Mouse (Mus musculus): ENCODE measurements around the gene Odf3.

The Odf3 gene

DNA sequence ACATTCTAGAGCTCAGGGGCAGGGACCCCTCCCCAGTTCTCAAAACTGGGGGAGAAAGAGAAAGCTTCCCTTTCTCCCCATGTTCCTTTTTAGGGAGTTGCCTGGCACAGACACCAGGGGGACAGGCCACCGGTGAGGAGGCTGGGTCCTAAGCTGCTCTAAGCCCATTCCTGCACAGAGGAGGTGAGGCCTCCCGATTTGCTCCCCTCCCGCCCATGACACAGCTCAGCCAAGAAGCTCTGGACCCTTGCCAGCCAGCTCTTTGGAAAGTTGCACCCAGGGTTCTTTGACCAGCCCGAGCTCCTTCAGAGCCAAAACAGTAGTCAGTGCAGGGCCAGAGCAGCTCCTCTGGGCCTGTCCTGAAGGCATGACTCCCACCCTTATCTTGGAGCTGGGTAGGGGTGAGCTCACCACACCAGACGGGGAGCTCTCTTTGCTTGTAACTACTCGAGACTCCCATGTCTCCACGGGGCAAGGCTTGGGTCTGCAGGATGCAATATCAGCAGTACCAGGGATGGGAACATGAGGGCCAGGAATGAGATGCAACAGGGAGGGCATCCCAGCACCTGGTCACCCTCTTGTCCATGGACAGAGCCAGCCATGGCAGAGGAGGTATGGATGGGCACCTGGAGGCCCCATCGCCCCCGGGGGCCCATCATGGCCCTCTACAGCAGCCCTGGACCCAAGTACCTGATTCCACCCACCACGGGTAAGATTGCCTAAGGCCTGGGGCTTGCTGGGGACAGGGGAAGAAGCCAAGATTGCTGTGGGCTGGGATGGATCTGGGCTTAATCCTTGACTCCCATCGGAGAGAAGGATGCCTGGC lies at the start of gene Odf3:
Gene Odf3 (plus strand): TSS at position 51 of the 826 bp plus-strand sequence.
- DNase-seq, result peak; percentile 63

DNA sequence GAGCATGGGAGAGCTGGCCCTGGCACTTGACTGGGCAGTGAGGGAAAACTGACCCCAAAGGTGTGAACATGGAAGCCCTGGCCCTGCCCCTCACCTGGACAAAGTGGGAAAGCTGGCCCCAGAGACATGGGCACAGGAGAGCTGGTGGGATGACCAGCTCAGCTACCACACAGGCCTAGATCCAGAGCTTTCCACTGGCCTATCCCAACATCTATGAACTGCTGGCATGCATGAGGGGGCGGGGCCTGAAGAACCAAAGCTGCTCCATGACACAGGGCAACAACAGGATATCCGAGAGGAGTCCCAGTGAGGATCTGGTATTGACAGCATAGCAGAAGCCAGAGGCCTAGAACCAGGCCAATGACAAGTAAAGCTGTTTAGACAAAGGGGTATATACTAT lies 49.4 kb upstream of the Odf3 start:
- no peak for DNase-seq

DNA sequence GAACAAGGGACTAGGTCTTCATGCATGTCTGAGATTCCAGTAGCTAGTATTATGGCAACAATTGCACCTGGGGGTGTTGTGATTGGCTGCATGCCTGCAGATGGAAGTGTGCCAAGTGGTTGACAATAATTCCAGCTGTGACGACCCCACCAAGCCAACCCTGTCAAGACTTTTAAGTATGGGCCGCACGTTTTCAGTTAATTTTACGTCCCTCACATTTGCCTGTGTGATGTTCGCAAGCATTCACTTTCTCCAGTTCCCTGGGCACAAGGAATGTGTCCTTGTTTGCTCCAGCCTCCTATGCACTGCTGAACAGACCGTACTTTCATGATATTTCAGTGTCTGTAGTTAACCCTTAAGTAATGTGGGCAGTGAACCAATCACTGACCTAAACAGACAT lies 45.0 kb upstream of the Odf3 start:
- DNase-seq, result peak; percentile 70

DNA sequence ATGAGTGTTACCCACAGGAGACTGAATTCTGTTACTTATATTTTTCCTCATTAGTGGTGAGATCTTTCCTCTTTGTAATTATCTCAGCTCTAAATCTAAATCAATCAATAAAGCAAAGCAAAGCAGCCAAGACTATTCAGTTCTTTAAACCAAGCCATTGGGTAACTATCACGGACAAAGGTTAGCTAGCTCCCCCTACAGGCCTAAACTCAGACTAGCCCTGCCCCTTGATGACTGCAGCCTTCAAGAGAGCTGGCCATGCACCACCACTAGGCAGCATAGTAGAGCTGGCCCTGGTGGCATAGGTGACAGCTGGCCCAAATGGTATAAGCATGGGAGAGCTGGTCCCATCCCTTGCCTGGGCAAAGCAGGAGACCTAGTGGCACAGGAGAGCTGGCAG lies 41.9 kb upstream of the Odf3 start:
- peak; percentile 70 for DNase-seq

DNA sequence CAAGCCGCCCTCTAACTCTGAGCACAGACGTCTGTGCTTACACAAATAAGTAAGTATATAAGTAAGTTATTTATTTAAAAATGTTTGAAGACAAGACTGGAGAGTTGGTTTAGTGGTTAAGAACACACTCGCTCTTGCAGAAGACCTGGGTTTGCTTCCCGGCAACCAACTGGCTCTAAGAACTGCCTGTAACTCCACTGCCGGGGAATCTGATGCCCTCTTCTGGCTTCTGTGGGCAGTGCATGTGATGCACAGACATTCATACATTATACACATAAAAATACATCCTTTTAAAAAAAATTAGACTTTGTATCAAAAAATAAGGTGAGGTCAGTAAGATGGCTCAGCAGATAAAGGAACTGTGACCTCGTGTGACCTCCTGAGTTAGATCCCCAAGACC lies 37.1 kb upstream of the Odf3 start:
- no peak for DNase-seq

DNA sequence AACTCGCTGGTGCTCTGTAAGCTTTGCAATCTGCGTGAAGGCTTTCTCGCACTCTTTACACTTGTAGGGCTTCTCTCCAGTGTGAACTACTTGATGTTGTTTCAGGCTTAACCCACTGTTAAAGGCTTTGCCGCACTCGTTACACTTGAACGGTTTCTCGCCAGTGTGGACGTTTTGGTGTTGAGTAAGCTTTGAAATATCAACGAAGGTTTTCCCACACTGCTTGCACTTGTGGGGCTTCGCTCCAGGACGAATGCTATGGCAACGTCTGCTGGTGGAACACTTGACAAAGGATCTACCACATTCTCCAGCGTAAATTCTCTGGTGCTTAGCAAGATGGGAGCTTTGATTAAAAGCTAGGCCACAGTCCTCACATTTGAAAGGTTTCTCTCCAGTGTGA lies 35.9 kb upstream of the Odf3 start:
- DNase-seq, result no peak

DNA sequence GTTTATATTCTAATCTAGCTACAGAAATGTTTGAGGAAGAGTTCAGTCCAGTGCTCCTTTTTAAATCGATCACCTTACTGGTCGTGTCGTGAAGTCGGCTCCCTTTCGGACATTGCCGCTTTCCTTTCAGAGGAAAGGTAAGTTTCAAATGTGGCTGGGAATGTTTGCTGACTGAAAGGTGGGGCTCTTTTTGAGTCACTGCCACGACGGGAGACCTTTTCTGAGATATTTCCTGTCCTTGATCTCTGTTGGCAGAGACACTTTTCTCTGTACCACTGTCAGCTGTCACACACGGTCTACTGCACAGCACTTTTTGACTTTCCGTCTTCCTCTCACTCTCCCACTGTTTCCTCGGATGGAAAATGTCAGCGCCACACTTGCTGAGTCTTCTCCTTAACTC lies 34.8 kb upstream of the Odf3 start:
- no peak for DNase-seq

DNA sequence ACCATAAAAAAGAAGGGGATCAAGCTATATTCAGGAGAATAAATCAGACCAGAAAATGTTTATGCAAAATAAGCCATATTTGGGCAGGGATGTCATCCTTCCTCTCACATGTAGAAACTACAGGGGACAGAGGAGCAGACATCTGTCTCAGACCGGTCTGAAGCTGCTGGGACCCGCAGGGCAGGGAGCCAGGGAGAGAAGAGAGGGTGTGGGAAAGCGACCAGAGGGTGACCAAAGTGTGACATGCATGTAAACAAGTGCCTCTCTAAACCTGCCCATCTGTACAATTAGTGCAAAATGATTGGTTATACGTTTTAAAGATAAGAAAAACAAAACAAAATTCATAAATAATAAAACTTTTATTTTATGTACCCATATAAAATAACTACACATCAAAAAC lies 27.4 kb upstream of the Odf3 start:
- DNase-seq, result no peak

DNA sequence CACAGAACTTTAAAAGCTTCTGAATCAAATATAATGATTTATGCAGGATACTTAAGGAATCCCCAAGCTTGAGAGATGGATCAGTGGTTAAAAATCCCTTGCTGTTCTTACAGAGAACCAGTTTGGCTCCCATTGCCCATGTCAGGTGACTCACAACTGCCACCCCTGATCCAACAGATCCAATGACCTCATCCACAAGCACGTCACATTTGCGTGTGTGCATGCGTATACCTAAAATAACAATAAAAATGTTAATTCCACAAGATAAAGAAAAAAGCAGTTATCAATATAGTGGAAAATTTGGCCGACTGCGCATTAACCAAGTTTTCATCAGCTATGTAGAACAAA lies 26.3 kb upstream of the Odf3 start:
- DNase-seq, result no peak

DNA sequence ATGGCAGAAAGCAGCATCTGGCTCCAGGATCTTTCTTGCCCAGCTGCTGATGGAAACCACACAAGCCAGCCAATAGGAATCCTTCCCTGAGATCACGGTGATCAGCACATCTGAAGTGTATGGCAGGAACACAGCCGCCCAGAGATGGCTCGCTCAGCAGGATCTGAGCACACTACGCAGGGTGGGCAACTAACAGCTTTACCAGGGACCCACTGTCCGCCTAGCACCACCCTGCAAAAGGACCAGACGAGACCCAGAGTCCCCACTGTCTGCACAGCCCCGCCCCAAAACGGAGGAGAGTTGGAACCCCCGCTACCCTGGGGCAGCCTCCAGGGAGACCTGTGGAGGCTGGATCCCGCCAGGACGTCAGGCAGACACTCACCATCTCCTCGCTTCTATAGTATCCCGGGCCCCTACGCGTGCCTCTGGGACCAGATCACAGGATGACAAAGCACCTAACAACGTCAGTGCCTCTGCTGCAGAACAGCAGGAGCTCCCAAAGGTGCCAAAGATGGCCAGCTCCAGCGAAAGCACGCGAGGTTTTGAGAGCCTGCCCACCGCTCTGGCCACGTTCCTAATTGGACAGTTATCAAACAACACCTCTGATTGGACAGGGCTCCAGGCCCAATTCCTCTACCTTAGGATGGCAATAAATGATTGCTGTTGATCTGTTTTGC lies 25.8 kb upstream of the Odf3 start, which contains the start of gene Zfp941:
Gene Zfp941 (minus strand): TSS at position 526 of the 677 bp plus-strand sequence.
- DNase-seq, result no peak

DNA sequence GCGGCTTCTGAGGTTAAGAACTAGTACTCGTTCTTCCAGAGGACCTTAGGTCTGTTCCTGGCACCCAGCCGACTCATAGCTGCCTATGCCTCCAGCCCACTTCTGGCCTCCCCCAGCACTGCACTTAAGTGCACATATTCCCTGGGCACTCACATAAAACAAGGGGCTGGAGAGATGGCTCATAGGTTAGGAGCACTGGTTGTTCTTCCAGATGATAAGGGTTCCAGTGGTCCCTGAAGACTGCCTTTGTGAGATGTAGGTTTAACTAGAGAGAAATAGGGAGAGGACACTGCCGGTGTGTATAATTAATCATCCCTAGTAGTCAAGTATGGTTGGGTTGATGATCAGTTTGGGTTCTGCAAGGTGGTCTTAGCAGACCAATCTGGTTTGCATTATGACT lies 24.9 kb upstream of the Odf3 start:
- DNase-seq, result no peak

DNA sequence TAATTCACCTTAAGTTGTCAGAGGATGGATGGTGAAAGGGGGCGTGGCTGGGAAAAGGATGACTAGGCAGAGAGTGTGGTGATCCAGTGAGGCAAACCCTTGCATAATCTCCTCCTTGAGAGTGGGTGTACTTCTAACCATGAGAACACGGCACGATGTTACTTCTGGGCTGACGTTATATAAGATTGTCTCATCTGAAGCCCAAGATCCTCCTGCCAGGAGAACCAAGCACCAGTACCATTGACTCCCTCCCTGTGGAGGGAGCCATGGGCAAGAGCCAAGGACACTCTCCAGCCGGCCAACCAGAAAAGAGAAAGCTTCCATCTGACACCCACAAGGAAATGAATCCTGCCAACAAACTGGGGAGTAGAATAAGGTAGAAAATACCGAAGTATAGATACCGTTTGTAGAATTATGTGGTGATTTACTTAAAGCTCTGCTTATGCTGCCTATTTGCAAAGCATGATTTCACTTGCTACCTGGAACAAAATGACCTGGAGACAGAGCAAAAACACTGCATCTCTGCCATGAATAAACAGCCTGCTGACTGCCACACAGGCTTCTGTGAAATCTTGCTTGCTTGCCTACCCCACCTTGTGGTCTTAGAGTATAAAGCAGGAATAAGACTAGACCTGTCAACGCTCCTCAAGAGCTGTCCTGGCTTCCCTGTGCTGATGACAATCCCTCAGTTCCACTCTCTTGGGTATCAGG lies 19.3 kb upstream of the Odf3 start:
- peak; percentile 61 for DNase-seq

DNA sequence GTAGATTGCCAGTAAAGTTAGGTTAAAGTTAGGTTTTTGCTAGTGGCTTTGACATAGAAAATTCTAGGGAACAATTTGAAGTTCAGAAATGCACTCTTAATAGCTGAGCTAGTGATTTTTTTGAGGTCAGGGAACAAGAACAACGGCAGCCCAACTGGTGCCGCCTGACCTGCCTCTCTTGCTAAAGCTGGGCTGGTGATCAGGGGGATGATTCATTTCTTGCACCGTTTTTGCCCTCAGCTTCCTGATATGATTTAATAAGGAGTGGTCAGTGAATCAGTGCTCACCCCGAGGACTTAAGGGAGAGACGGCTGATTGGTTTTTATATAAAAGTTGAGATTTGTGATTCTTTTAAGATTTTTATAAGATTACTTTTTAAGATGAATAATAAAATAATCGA lies 16.2 kb upstream of the Odf3 start:
- DNase-seq, result no peak

DNA sequence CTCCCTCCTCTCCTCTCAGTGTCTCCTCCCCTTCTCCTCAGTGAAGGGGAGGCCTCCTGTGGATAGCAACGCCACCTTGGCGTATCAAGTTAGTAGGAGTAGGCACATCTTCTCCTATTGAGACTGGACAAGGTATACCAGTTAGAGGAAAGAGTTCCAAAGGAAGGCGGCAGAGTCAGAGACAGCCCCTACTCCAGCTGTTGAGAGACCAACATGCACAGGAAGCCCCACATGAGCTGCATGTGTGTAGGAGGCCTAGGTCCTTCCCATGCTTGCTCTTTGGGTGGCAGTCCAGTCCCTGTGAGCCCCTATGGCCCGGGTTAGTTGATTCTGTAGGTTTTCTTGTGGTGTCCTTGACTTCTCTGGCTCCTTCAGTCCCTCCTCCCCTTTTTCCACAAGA lies 14.3 kb upstream of the Odf3 start:
- no peak for DNase-seq

DNA sequence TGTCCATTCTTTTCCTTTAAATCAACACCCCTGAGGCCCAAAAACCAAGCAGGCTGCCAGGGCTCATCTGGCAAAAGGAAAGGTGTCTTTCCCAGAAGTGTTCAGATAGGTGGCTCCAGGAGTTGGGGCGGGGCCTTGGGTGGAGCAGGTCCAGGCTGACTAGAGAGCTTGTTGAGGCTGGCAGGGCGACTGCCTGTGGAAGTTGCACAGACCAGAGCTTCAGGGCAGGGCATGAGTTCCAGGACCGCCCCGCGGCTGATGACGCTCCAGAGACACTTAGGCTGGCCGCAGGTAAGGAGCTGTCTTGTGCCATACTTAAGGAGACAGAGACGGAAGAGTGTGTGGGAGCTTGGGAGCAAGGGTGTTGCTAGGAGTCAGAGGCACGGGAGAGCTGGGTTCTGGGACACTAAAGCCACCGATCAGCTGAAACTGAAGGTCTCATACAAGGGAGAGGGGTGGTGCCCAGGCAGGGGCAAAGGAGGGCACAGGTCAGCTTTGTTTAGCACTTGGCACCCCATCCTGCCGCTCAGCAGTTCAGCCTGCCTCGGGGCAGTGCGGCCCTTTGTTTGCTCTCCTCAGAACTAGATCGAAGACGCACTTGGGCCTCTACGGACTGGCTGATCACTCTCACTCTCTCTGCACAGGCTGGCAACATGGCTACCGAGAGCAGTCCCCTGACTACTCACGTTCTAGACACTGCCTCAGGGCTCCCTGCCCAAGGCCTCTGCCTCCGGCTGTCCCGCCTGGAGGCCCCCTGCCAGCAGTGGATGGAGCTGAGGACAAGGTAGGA lies 12.4 kb upstream of the Odf3 start, which contains the start of gene Urah:
Gene Urah (plus strand): TSS at position 51 of the 790 bp plus-strand sequence.
- DNase-seq, result no peak

DNA sequence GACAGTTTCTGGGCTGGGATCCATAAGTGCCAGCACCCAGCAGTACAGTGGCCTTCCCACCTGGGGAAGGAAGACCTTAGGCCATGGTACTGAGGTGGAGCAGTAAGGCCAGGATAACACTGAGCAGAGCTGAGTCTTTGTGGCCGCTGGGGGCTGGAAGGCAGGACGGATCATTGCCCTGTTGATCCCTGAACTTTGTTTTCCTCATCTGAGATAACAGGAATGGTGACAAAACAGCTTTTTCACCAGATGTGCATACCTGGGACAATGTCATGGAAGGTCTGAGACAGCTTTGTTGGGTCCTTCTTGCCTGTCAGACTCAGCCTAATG lies 11.9 kb upstream of the Odf3 start:
- no peak for DNase-seq

DNA sequence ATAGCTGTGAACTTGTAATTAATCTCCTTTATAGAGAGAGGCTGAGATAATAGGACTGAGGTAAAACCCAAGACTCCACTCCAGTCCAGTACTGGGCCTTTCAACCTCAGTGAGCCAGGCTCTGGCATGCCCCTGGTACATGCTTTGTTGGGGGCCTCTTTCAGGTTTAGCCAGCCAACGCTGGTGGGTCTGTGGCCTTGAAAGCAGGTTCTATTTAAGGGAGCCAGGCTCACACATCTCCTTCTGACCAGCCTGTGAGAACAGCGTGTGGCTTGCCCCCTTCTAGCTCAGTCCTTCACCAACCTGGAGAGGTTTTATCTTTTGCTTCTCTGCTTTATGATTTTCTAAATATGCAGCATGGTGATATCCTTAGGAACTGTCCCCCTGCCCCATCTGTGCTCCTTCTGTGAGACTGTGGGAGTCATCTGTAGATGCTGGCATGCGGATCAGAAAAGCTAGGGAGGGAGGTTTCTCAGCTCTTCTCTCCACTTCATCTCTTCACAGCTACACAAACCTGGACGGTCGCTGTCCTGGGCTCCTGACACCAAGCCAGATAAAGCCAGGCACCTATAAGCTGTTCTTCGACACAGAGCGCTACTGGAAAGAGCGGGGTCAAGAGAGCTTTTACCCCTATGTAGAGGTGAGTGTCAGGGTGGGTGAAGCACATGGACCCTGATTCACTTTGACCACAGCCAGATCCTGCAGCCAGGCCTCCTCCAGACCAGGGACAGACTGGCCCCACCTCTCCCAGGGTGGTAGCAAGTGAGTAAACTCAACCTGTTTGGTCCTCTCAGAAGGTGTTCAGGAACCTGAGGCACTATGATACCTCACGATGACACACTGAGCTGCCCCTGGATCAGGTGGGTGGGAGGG lies 11.1 kb upstream of the Odf3 start:
- no peak for DNase-seq

DNA sequence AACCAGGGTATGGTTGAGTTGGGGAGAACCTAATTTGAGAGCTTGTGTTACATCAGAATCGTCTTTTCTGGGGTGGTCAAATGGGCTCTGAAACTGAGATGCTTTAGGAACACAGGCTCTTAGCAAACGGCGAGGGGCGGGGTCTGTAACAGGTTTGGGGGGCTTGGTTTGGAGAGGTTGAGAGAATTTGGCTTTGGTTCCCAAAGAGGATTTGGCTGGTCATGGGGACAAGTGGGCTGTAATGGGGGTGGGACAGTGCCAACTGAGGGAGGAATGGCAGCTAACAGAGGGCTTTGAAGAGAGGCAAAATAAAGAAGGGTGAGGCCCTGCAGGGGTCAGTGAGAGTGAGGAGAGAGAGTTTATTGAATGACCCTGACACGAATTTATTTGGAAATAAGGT lies 8.0 kb upstream of the Odf3 start:
- DNase-seq, result no peak

DNA sequence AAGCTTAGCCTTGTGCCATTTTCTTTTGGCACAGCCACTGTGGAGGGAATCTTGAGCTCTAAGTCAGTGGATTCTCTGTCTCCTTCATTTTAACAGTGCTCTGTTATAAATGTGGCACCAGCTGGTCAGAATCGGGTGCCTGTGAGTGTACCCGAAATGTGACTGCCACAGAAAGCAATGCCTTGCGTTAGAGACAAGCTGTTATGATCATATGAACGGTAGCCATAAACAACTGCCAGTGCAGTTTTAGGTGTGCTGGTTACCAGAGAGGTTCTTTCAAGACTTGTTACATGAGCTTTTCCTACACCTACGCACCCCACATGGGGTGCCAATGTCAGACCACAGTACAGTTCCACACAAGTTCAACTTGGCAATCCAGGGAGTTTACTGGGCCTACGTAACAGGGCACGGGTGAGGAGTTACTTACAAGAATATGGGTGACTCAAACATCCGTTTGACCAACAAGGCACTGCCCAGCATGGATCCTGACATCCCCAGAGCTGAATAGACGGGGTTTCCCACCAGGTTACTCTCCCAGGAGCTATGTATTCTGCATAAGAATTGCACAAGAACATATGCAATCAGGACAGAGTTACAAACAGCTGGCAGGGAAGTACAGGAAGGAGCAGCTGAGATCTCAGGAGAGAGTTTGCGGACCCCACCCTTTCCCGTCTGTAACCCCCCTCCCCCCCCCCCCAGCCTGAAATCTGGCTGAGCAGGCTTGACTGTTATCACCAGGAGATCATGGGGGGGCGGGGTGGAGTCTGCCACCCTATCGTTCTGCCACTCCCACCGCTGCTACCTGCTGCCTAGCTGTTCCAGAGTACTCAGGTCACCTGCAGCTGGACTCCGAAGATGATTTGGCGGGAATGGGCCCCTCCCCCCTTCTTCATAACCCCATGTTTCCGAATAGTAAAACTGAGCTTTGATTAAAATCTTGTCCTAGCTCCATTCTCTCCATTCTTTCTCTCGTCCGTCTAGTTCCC lies 6.6 kb upstream of the Odf3 start:
- no peak for DNase-seq

DNA sequence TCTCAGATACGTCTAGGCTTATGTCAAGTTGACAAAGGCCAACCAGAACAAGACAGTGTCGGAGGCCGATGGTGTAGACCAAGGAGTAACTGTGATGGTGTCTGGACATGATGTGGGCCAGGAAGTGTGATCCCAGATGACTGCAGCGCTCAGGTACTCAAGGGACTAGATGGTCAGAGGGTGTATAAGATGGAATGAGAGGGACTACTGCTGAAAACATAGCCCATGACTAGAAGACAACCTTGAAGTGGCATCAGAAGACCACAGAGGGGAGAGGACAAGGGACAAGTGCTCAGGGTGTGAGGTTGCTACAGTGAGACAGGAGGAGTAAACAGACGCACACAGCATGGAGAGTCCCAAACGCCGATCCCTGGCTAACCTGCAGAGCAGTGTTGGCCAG lies 3.8 kb upstream of the Odf3 start:
- no peak for DNase-seq
